Mouse (Mus musculus): ENCODE results near the gene Marco.
A peak's percentile ranks its signal among the peaks of the same experiment; 100 is the strongest.

The Marco gene

GRCm38 (mm10) chr1:120504924-120505323 lies at the start of gene Marco:
Gene Marco (minus strand): TSS chr1:120505024.
- DNase-seq (ENCODE audit: low spot score in 2 of 2): no peak

- no peak for DNase-seq (ENCODE audit: low spot score in 2 of 2)
These were observed 34.7 kb upstream of the Marco start for GRCm38 (mm10) chr1:120539506-120540029.

- no peak for DNase-seq (ENCODE audit: low spot score in 2 of 2)
These were observed 32.2 kb upstream of the Marco start for GRCm38 (mm10) chr1:120536998-120537397.

- no peak for DNase-seq (ENCODE audit: low spot score in 2 of 2)
These were observed 31.1 kb upstream of the Marco start for GRCm38 (mm10) chr1:120535919-120536318.

GRCm38 (mm10) chr1:120532321-120532916 lies 27.6 kb upstream of the Marco start:
- DNase-seq (ENCODE audit: low spot score in 2 of 2): peak; percentile 12 to 23

- DNase-seq (ENCODE audit: low spot score in 2 of 2): no peak
These were observed 26.9 kb upstream of the Marco start for GRCm38 (mm10) chr1:120531770-120532169.

GRCm38 (mm10) chr1:120529881-120530280 lies 25.1 kb upstream of the Marco start:
- DNase-seq (ENCODE audit: low spot score in 2 of 2): no peak

GRCm38 (mm10) chr1:120517618-120518017 lies 12.8 kb upstream of the Marco start:
- DNase-seq (ENCODE audit: low spot score in 2 of 2): peak; percentile 6 to 24

- no peak for DNase-seq (ENCODE audit: low spot score in 2 of 2)
These were observed 5.5 kb upstream of the Marco start for GRCm38 (mm10) chr1:120510311-120510710.

- no peak for DNase-seq (ENCODE audit: low spot score in 2 of 2)
These were observed 4.2 kb upstream of the Marco start for GRCm38 (mm10) chr1:120508976-120509375.

GRCm38 (mm10) chr1:120504046-120504710 lies 646 bp downstream of the Marco start:
- peak; percentile 15 to 26 for DNase-seq (ENCODE audit: low spot score in 2 of 2)

GRCm38 (mm10) chr1:120501496-120501895 lies 3.3 kb downstream of the Marco start:
- peak; percentile 45 to 58 for DNase-seq (ENCODE audit: low spot score in 2 of 2)

- no peak for DNase-seq (ENCODE audit: low spot score in 2 of 2)
These were observed 6.8 kb downstream of the Marco start for GRCm38 (mm10) chr1:120498036-120498435.

- no peak for DNase-seq (ENCODE audit: low spot score in 2 of 2)
These were observed 23.9 kb downstream of the Marco start for GRCm38 (mm10) chr1:120480937-120481336.

GRCm38 (mm10) chr1:120474825-120475224 lies 30.0 kb downstream of the Marco start:
- DNase-seq (ENCODE audit: low spot score in 2 of 2): no peak

GRCm38 (mm10) chr1:120468891-120469290 lies 35.9 kb downstream of the Marco start:
- DNase-seq (ENCODE audit: low spot score in 2 of 2): peak in 1 of 2 experiments; percentile 13

GRCm38 (mm10) chr1:120467323-120467722 lies 37.5 kb downstream of the Marco start:
- peak; percentile 9 to 20 for DNase-seq (ENCODE audit: low spot score in 2 of 2)

GRCm38 (mm10) chr1:120466751-120467150 lies 38.1 kb downstream of the Marco start:
- no peak for DNase-seq (ENCODE audit: low spot score in 2 of 2)

- DNase-seq (ENCODE audit: low spot score in 2 of 2): no peak
These were observed 45.8 kb downstream of the Marco start for GRCm38 (mm10) chr1:120459032-120459431.

- DNase-seq (ENCODE audit: low spot score in 2 of 2): no peak
These were observed 46.3 kb downstream of the Marco start for GRCm38 (mm10) chr1:120458524-120458923.

GRCm38 (mm10) chr1:120451486-120452270 lies 53.1 kb downstream of the Marco start:
- no peak for DNase-seq (ENCODE audit: low spot score in 2 of 2)

GRCm38 (mm10) chr1:120449662-120450061 lies 55.2 kb downstream of the Marco start:
- DNase-seq (ENCODE audit: low spot score in 2 of 2): peak; percentile 2 to 7

All from spleen, postnatal 36 days (tissue).